Mouse (Mus musculus) kidney, embryonic 16.5 days (tissue): Measurements from ENCODE around the gene Psmd7. TPM values are rescaled to one million over a fixed set of nuclear protein-coding genes. Genes with fewer than 3 reads are reported as not detected.

Experiments used
- ATAC-seq: fragments of 200-750 bp; cut with Nextera tagmentation; 2 replicates; pipeline ENCODE4 v1.8.0; 2017; ENCODE audit warnings: moderate TSS enrichment; ENCODE audit not compliant: low FRiP score, low TSS enrichment
- H3K27ac ChIP-seq: fragments of 300-500 bp; sonication (generic); 2 replicates; pipeline ENCODE4 v1.5.1; 2014; ENCODE audit warnings: low read length
- H3K27me3 ChIP-seq: fragments of 300-500 bp; sonication (generic); 2 replicates; pipeline ENCODE4 v1.6.1; 2014; ENCODE audit warnings: low read length, control low read depth, mixed read lengths; ENCODE audit not compliant: insufficient read depth
- H3K36me3 ChIP-seq: fragments of 300-500 bp; sonication (generic); 2 replicates; pipeline ENCODE4 v1.6.1; 2014; ENCODE audit warnings: low read length, control low read depth, mixed read lengths; ENCODE audit not compliant: insufficient read depth
- H3K4me1 ChIP-seq: fragments of 300-500 bp; sonication (generic); 2 replicates; pipeline ENCODE4 v1.6.1; 2014; ENCODE audit warnings: low read length, control low read depth, mixed read lengths; ENCODE audit not compliant: insufficient read depth
- H3K4me2 ChIP-seq: fragments of 300-500 bp; sonication (generic); replicated peaks from 2 replicates; pipeline ENCODE4 v1.6.1; 2014; ENCODE audit warnings: low read depth, low read length
- H3K4me3 ChIP-seq: fragments of 300-500 bp; sonication (generic); 2 replicates; pipeline ENCODE4 v1.5.1; 2014; ENCODE audit warnings: mild to moderate bottlenecking, low read length
- H3K9ac ChIP-seq: fragments of 300-500 bp; sonication (generic); replicated peaks from 2 replicates; pipeline ENCODE4 v1.6.1; 2014; ENCODE audit warnings: low read length
- H3K9me3 ChIP-seq: fragments of 300-500 bp; sonication (generic); 2 replicates; pipeline ENCODE4 v1.6.1; 2016; ENCODE audit warnings: low read length, control low read depth
- WGBS: fragments of 180-500 bp; shearing (Covaris S2); extraction: QIAGEN DNeasy Blood & Tissue Kit; methylation state at CpG from one replicate; pipeline ENCODE4 v1.1.7; 2014; 5-methylcytosine and 5-hydroxymethylcytosine counted together
- polyA plus RNA-seq: library from polyadenylated mRNA; unstranded; fragments of >200 nt; fragmentation: Nextera tagmentation; extraction: Ambion mirVana; gene quantifications from 2 replicates; pipeline ENCODE4 v1.2.1, GENCODE M21; 2015

Psmd7 gene
- polyA plus RNA-seq, 1 experiment from 2014 or later = 246 TPM

- Histone ChIP-seq H3K27me3 (no peaks in the 10 kb centered on the region), H3K36me3 (peaks cover 57% of the 10 kb centered on the region), H3K4me2 (no peak overlapping the region), H3K4me1 (no peaks in the 10 kb centered on the region), H3K9me3 (no peaks in the 10 kb centered on the region), H3K4me3 (no peak overlapping the region), H3K27ac (no peak overlapping the region), H3K9ac (no peak overlapping the region)
- whole genome bisulfite sequencing = 94% methylated on average over 13 of the region's 13 CpGs
- ATAC-seq = no peak
Observed at GRCm38 (mm10) chr8:107580879-107581278, 7.4 kb downstream of the Psmd7 start.

- WGBS = 87% methylated on average over 8 of the region's 8 CpGs
- peaks cover 39% of the 10 kb centered on the region for H3K36me3 ChIP-seq
Observed at GRCm38 (mm10) chr8:107578541-107578940, 9.7 kb downstream of the Psmd7 start.

GRCm38 (mm10) chr8:107578132-107578531 lies 10.1 kb downstream of the Psmd7 start:
- H3K27me3 ChIP-seq = no peaks in the 10 kb centered on the region
- ATAC-seq = no peak
- 87% methylated on average over 8 of the region's 8 CpGs for WGBS
- H3K27ac ChIP-seq = no peak overlapping the region
- H3K9ac ChIP-seq = no peak overlapping the region
- no peaks in the 10 kb centered on the region for H3K4me1 ChIP-seq
- peaks cover 35% of the 10 kb centered on the region for H3K36me3 ChIP-seq
- no peaks in the 10 kb centered on the region for H3K9me3 ChIP-seq
- H3K4me2 ChIP-seq = no peak overlapping the region
- H3K4me3 ChIP-seq = no peak overlapping the region

More at GRCm38 (mm10) chr8:107578541-107578940, 9.7 kb downstream of the Psmd7 start:
- no peaks in the 10 kb centered on the region for H3K4me1 ChIP-seq
- no peak for ATAC-seq
- H3K9me3 ChIP-seq = no peaks in the 10 kb centered on the region
- H3K27me3 ChIP-seq = no peaks in the 10 kb centered on the region
- no peak overlapping the region for H3K9ac ChIP-seq
- H3K4me3 ChIP-seq = no peak overlapping the region
- no peak overlapping the region for H3K27ac ChIP-seq
- no peak overlapping the region for H3K4me2 ChIP-seq

GRCm38 (mm10) chr8:107577640-107578039 lies 10.6 kb downstream of the Psmd7 start:
- no peak overlapping the region for H3K9ac ChIP-seq
- H3K36me3 ChIP-seq = peaks cover 30% of the 10 kb centered on the region
- no peak for ATAC-seq

GRCm38 (mm10) chr8:107576702-107577101 lies 11.6 kb downstream of the Psmd7 start:
- Histone ChIP-seq H3K36me3 (peaks cover 21% of the 10 kb centered on the region), H3K9me3 (no peaks in the 10 kb centered on the region), H3K27ac (no peak overlapping the region), H3K4me2 (peak overlapping the region; percentile 41), H3K27me3 (no peaks in the 10 kb centered on the region), H3K4me3 (0 out of 2 replicates have a peak overlapping the region, but pooled peaks have one; percentile 7), H3K9ac (peak overlapping the region; percentile 61), H3K4me1 (no peaks in the 10 kb centered on the region)
- peak; percentile 75 for ATAC-seq
- WGBS = 10% methylated on average over 10 of the region's 10 CpGs

More at GRCm38 (mm10) chr8:107577640-107578039, 10.6 kb downstream of the Psmd7 start:
- Histone ChIP-seq H3K27me3 (no peaks in the 10 kb centered on the region), H3K4me1 (no peaks in the 10 kb centered on the region), H3K9me3 (no peaks in the 10 kb centered on the region), H3K4me2 (no peak overlapping the region), H3K4me3 (no peak overlapping the region), H3K27ac (no peak overlapping the region)
- 88% methylated on average over 4 of the region's 4 CpGs for WGBS

GRCm38 (mm10) chr8:107574771-107575170 lies 13.5 kb downstream of the Psmd7 start:
- Histone ChIP-seq H3K27me3 (no peaks in the 10 kb centered on the region), H3K27ac (no peak overlapping the region), H3K4me2 (no peak overlapping the region), H3K9ac (no peak overlapping the region), H3K4me1 (no peaks in the 10 kb centered on the region), H3K9me3 (no peaks in the 10 kb centered on the region), H3K36me3 (peaks cover 2% of the 10 kb centered on the region; the same call in 1 of the 2 replicates), H3K4me3 (no peak overlapping the region)
- ATAC-seq = no peak
- 84% methylated on average over 3 of the region's 3 CpGs for WGBS

- 0 out of 2 replicates have a peak, but pooled peaks have one; percentile 52 for ATAC-seq
Observed at GRCm38 (mm10) chr8:107572497-107572896, 15.8 kb downstream of the Psmd7 start.

GRCm38 (mm10) chr8:107571486-107572135 lies 16.7 kb downstream of the Psmd7 start:
- WGBS = 48% methylated on average over 7 of the region's 7 CpGs
- Histone ChIP-seq H3K27me3 (no peaks in the 10 kb centered on the region), H3K9ac (no peak overlapping the region), H3K4me1 (no peaks in the 10 kb centered on the region), H3K36me3 (no peaks in the 10 kb centered on the region), H3K4me3 (no peak overlapping the region), H3K4me2 (no peak overlapping the region), H3K27ac (no peak overlapping the region), H3K9me3 (no peaks in the 10 kb centered on the region)
- peak; percentile 44; the same call in 1 of the 2 replicates for ATAC-seq

More at GRCm38 (mm10) chr8:107572497-107572896, 15.8 kb downstream of the Psmd7 start:
- no peaks in the 10 kb centered on the region for H3K4me1 ChIP-seq
- H3K27ac ChIP-seq = no peak overlapping the region
- no peak overlapping the region for H3K4me3 ChIP-seq
- no peak overlapping the region for H3K4me2 ChIP-seq
- H3K9ac ChIP-seq = no peak overlapping the region
- no peaks in the 10 kb centered on the region for H3K36me3 ChIP-seq
- H3K9me3 ChIP-seq = no peaks in the 10 kb centered on the region
- H3K27me3 ChIP-seq = no peaks in the 10 kb centered on the region
- 57% methylated on average over 4 of the region's 4 CpGs for WGBS

GRCm38 (mm10) chr8:107571046-107571445 lies 17.2 kb downstream of the Psmd7 start:
- Histone ChIP-seq H3K9me3 (no peaks in the 10 kb centered on the region), H3K4me1 (no peaks in the 10 kb centered on the region), H3K36me3 (no peaks in the 10 kb centered on the region), H3K27me3 (no peaks in the 10 kb centered on the region), H3K27ac (no peak overlapping the region), H3K4me2 (no peak overlapping the region), H3K9ac (no peak overlapping the region), H3K4me3 (no peak overlapping the region)
- WGBS = 84% methylated on average over 2 of the region's 2 CpGs
- ATAC-seq = no peak

- Histone ChIP-seq H3K4me3 (no peak overlapping the region), H3K36me3 (no peaks in the 10 kb centered on the region), H3K4me1 (peaks cover 19% of the 10 kb centered on the region), H3K4me2 (no peak overlapping the region), H3K9me3 (no peaks in the 10 kb centered on the region), H3K27ac (no peak overlapping the region), H3K9ac (no peak overlapping the region), H3K27me3 (no peaks in the 10 kb centered on the region)
- ATAC-seq = no peak
- 53% methylated on average over 9 of the region's 9 CpGs for WGBS
Observed at GRCm38 (mm10) chr8:107562164-107562563, 26.1 kb downstream of the Psmd7 start.
